Mouse (Mus musculus) erythroblast, embryonic 14.5 days (primary cell): ENCODE measurements around the gene Gfra1.

Experiments
- GATA1 ChIP-seq: IDR thresholded peaks from 2 replicates; pipeline ENCODE4 v1.6.1; 2012; ENCODE audit warnings: low read length, inconsistent platforms, mixed read lengths
- TAL1 ChIP-seq: IDR thresholded peaks from 3 replicates; pipeline ENCODE4 v1.6.1; 2012; ENCODE audit warnings: low read length, inconsistent platforms, mixed read lengths

- TF ChIP-seq GATA1, result no peak
- TF ChIP-seq TAL1, result no peak
Measured at GRCm38 (mm10) chr19:58455061-58455495, 631 bp downstream of the Gfra1 start.
